Mouse (Mus musculus): ENCODE measurements around the gene Xrcc5. TPM values are rescaled to one million over a fixed set of nuclear protein-coding genes. Genes with fewer than 3 reads are reported as not detected.

Xrcc5 gene
- polyA plus RNA-seq, 2 experiments: 22.6 to 41.8 TPM

- Histone ChIP-seq H3K9me3 (ENCODE audit: control insufficient read depth, low read length) (no peaks in the 10 kb centered on the region), H3K4me3 (replicated peaks; ENCODE audit: low read length) (no peak overlapping the region), H3K4me2 (replicated peaks; ENCODE audit: low read depth, low read length, severe bottlenecking) (no peak overlapping the region), H3K4me1 (ENCODE audit: control insufficient read depth, insufficient read depth, low read length) (no peaks in the 10 kb centered on the region), H3K27ac (replicated peaks; ENCODE audit: low read depth, low read length) (no peak overlapping the region), H3K36me3 (ENCODE audit: control insufficient read depth, insufficient read depth, low read length) (no peaks in the 10 kb centered on the region), H3K9ac (ENCODE audit: low read depth, low read length, severe bottlenecking) (no peak overlapping the region), H3K27me3 (ENCODE audit: control insufficient read depth, insufficient read depth, low read length) (no peaks in the 10 kb centered on the region)
- DNase-seq (ENCODE audit: low spot score) (no peak), ATAC-seq (ENCODE audit: low FRiP score, low read depth) (no peak)
- TF ChIP-seq POLR2A (IDR thresholded peaks at IDR 0.05; ENCODE audit: borderline replicate concordance, extremely low read depth, insufficient read depth, insufficient read length): no peak
- 85% methylated on average over 2 of the region's 2 CpGs for WGBS
Measured at GRCm38 (mm10) chr1:72420220-72420619, 113.0 kb downstream of the Xrcc5 start.

GRCm38 (mm10) chr1:72422121-72422520 lies 114.9 kb downstream of the Xrcc5 start:
- H3K4me3 ChIP-seq (replicated peaks; ENCODE audit: low read length): no peak overlapping the region
- TF ChIP-seq POLR2A (IDR thresholded peaks at IDR 0.05; ENCODE audit: borderline replicate concordance, extremely low read depth, insufficient read depth, insufficient read length): no peak
- WGBS: 82% methylated on average over 4 of the region's 4 CpGs

DNA sequence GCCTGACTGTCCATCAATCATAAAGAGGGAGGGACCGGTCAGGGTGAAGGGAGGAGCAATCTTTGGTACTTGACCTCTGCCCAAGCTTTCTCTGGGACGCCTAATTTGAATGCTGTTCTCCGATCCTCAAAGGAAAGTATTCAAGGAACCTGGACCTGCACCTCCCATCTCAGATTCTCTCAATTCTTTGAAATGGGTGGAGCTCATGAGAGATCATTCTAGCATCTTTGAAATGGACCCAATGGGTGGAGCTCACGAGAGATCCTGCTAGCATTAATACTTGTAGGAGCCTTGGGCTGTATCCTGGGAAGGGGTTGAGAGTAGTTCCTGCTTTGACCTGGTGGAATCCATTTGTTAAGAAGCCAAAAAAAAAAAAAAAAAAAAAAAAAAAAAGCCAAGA lies 119.2 kb downstream of the Xrcc5 start:
- WGBS: 82% methylated on average over 4 of the region's 4 CpGs
- H3K36me3 ChIP-seq (ENCODE audit: control insufficient read depth, insufficient read depth, low read length): no peaks in the 10 kb centered on the region

More at GRCm38 (mm10) chr1:72422121-72422520, 114.9 kb downstream of the Xrcc5 start:
- Histone ChIP-seq H3K9ac (ENCODE audit: low read depth, low read length, severe bottlenecking) (no peak overlapping the region), H3K27me3 (ENCODE audit: control insufficient read depth, insufficient read depth, low read length) (no peaks in the 10 kb centered on the region), H3K9me3 (ENCODE audit: control insufficient read depth, low read length) (no peaks in the 10 kb centered on the region), H3K36me3 (ENCODE audit: control insufficient read depth, insufficient read depth, low read length) (no peaks in the 10 kb centered on the region), H3K4me2 (replicated peaks; ENCODE audit: low read depth, low read length, severe bottlenecking) (no peak overlapping the region), H3K27ac (replicated peaks; ENCODE audit: low read depth, low read length) (no peak overlapping the region), H3K4me1 (ENCODE audit: control insufficient read depth, insufficient read depth, low read length) (no peaks in the 10 kb centered on the region)
- ATAC-seq (ENCODE audit: low FRiP score, low read depth): no peak
- no peak for DNase-seq (ENCODE audit: low spot score)

DNA sequence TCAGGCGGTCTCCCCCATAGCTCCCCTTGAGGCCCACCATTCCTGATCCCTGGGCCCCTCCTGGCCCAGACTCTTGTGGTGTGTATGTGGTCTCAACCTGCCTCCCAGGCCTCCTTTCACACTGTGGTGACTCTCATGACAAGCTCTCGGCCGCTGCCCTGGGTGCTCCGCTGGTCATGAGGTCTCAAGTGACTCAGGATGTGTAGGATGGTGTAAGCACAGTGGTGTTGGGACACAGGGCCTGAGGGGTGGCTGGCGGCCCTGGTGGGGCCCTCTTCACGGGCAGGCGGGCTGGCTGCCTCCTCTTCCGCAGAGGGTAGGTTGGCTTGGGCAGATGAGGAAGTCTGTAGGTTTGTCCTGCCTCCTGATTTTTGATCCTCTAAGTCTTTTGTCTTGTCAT lies 121.3 kb downstream of the Xrcc5 start:
- Histone ChIP-seq H3K9ac (ENCODE audit: low read depth, low read length, severe bottlenecking) (no peak overlapping the region), H3K4me3 (replicated peaks; ENCODE audit: low read length) (no peak overlapping the region), H3K9me3 (ENCODE audit: control insufficient read depth, low read length) (no peaks in the 10 kb centered on the region), H3K36me3 (ENCODE audit: control insufficient read depth, insufficient read depth, low read length) (no peaks in the 10 kb centered on the region), H3K27me3 (ENCODE audit: control insufficient read depth, insufficient read depth, low read length) (no peaks in the 10 kb centered on the region), H3K4me1 (ENCODE audit: control insufficient read depth, insufficient read depth, low read length) (no peaks in the 10 kb centered on the region), H3K27ac (replicated peaks; ENCODE audit: low read depth, low read length) (no peak overlapping the region), H3K4me2 (replicated peaks; ENCODE audit: low read depth, low read length, severe bottlenecking) (no peak overlapping the region)
- no peak for TF ChIP-seq POLR2A (IDR thresholded peaks at IDR 0.05; ENCODE audit: borderline replicate concordance, extremely low read depth, insufficient read depth, insufficient read length)
- WGBS: 87% methylated on average over 8 of the region's 8 CpGs
- DNase-seq (ENCODE audit: low spot score): no peak
- no peak for ATAC-seq (ENCODE audit: low FRiP score, low read depth)

More for the DNA sequence above, 119.2 kb downstream of the Xrcc5 start:
- no peak overlapping the region for H3K4me3 ChIP-seq (replicated peaks; ENCODE audit: low read length)
- no peaks in the 10 kb centered on the region for H3K27me3 ChIP-seq (ENCODE audit: control insufficient read depth, insufficient read depth, low read length)
- no peak overlapping the region for H3K9ac ChIP-seq (ENCODE audit: low read depth, low read length, severe bottlenecking)
- H3K9me3 ChIP-seq (ENCODE audit: control insufficient read depth, low read length): no peaks in the 10 kb centered on the region
- ATAC-seq (ENCODE audit: low FRiP score, low read depth) (no peak), DNase-seq (ENCODE audit: low spot score) (no peak)
- no peak for TF ChIP-seq POLR2A (IDR thresholded peaks at IDR 0.05; ENCODE audit: borderline replicate concordance, extremely low read depth, insufficient read depth, insufficient read length)
- H3K4me2 ChIP-seq (replicated peaks; ENCODE audit: low read depth, low read length, severe bottlenecking): no peak overlapping the region
- H3K27ac ChIP-seq (replicated peaks; ENCODE audit: low read depth, low read length): no peak overlapping the region
- H3K4me1 ChIP-seq (ENCODE audit: control insufficient read depth, insufficient read depth, low read length): no peaks in the 10 kb centered on the region

DNA sequence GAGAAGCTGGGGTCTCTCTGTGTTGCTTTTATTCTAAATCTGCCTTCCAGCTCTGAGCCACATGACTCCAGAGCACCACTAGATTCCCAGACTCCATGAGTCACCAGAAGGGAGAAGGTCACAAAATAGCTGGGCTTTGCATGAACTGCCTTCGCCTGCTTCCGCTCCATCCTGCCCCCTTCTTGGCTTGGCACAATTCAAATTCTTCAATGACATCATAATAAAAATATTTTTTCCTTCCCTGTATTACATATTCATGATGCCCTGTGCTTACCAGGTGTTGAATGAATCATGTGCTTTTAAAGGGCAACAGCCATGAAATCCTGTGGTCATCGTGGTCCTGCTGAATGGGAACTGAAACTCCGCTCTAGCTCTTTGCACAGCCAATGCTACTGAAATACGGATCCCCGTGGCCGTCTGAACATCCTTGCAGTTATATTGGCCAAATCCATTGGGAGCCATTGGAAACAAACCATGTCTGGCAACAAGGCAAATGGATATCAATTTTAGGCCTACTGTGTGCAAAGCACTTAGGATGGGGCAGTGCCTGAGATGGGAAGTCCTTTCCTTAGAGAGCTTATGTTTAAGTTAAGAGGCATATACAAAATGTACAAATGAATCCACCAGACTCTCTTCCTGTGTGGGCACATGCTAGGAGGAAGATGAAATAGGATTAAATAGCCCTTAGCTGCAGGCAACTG lies 122.0 kb downstream of the Xrcc5 start:
- Histone ChIP-seq H3K4me3 (replicated peaks; ENCODE audit: low read length) (no peak overlapping the region), H3K4me1 (ENCODE audit: control insufficient read depth, insufficient read depth, low read length) (no peaks in the 10 kb centered on the region), H3K36me3 (ENCODE audit: control insufficient read depth, insufficient read depth, low read length) (no peaks in the 10 kb centered on the region), H3K27me3 (ENCODE audit: control insufficient read depth, insufficient read depth, low read length) (no peaks in the 10 kb centered on the region), H3K9ac (ENCODE audit: low read depth, low read length, severe bottlenecking) (no peak overlapping the region), H3K9me3 (ENCODE audit: control insufficient read depth, low read length) (no peaks in the 10 kb centered on the region), H3K27ac (replicated peaks; ENCODE audit: low read depth, low read length) (no peak overlapping the region), H3K4me2 (replicated peaks; ENCODE audit: low read depth, low read length, severe bottlenecking) (no peak overlapping the region)
- DNase-seq (ENCODE audit: low spot score) (no peak), ATAC-seq (ENCODE audit: low FRiP score, low read depth) (no peak)
- TF ChIP-seq POLR2A (IDR thresholded peaks at IDR 0.05; ENCODE audit: borderline replicate concordance, extremely low read depth, insufficient read depth, insufficient read length): no peak
- WGBS: 87% methylated on average over 7 of the region's 7 CpGs
